Mouse (Mus musculus) liver, embryonic 12.5 days (tissue): ENCODE results near the gene Sec22b. TPM values are rescaled to one million over a fixed set of nuclear protein-coding genes. Genes with fewer than 3 reads are reported as not detected.

Source experiments
- ATAC-seq: fragments of 200-750 bp; cut with Nextera tagmentation; 2 replicates; pipeline ENCODE4 v1.8.0; 2017; ENCODE audit warnings: moderate number of reproducible peaks, mild to moderate bottlenecking, moderate library complexity
- H3K27ac ChIP-seq: fragments of 300-500 bp; sonication (generic); 2 replicates; pipeline ENCODE4 v1.5.1; 2016; ENCODE audit warnings: mild to moderate bottlenecking
- H3K27me3 ChIP-seq: fragments of 300-500 bp; sonication (generic); replicated peaks from 2 replicates; pipeline ENCODE4 v1.6.1; 2016; ENCODE audit warnings: mild to moderate bottlenecking, moderate library complexity
- H3K36me3 ChIP-seq: fragments of 300-500 bp; sonication (generic); 2 replicates; pipeline ENCODE4 v1.6.1; 2016; ENCODE audit warnings: mild to moderate bottlenecking, moderate library complexity
- H3K4me1 ChIP-seq: fragments of 300-500 bp; sonication (generic); 2 replicates; pipeline ENCODE4 v1.6.1; 2016
- H3K4me2 ChIP-seq: fragments of 300-500 bp; sonication (generic); 2 replicates; pipeline ENCODE4 v1.6.1; 2016; ENCODE audit warnings: mild to moderate bottlenecking, moderate library complexity
- H3K4me3 ChIP-seq: fragments of 300-500 bp; sonication (generic); 2 replicates; pipeline ENCODE4 v1.5.1; 2016; ENCODE audit warnings: mild to moderate bottlenecking, moderate library complexity
- H3K9ac ChIP-seq: fragments of 300-500 bp; sonication (generic); 2 replicates; pipeline ENCODE4 v1.6.1; 2016; ENCODE audit warnings: mild to moderate bottlenecking, moderate library complexity
- H3K9me3 ChIP-seq: fragments of 300-500 bp; sonication (generic); replicated peaks from 2 replicates; pipeline ENCODE4 v1.6.1; 2016; ENCODE audit warnings: mild to moderate bottlenecking, moderate library complexity
- WGBS: fragments of 180-500 bp; shearing (Covaris S2); methylation state at CpG from one replicate; pipeline ENCODE4 v1.1.7; 2016; ENCODE audit not compliant: insufficient replicate concordance; 5-methylcytosine and 5-hydroxymethylcytosine counted together
- polyA plus RNA-seq: library from polyadenylated mRNA; unstranded; fragments of >200 nt; fragmentation: Nextera tagmentation; extraction: Ambion mirVana; gene quantifications from 2 replicates; pipeline ENCODE4 v1.2.1, GENCODE M21; 2016

The Sec22b gene
- polyA plus RNA-seq, 1 experiment from 2014 or later, result 69.2 TPM

GRCm38 (mm10) chr3:97944462-97944861, 43.5 kb downstream of the Sec22b start:
- Histone ChIP-seq H3K4me1 (peaks cover 53% of the 10 kb centered on the region), H3K36me3 (no peaks in the 10 kb centered on the region), H3K4me2 (no peak overlapping the region), H3K9me3 (no peaks in the 10 kb centered on the region), H3K9ac (no peak overlapping the region), H3K27me3 (no peaks in the 10 kb centered on the region), H3K27ac (no peak overlapping the region), H3K4me3 (no peak overlapping the region)
- no peak for ATAC-seq
- WGBS, result 73% methylated on average over 5 of the region's 5 CpGs

GRCm38 (mm10) chr3:97946439-97946838, 45.4 kb downstream of the Sec22b start:
- H3K9me3 ChIP-seq, result no peaks in the 10 kb centered on the region
- WGBS, result 30% methylated on average over 4 of the region's 4 CpGs
- ATAC-seq, result no peak

DNA sequence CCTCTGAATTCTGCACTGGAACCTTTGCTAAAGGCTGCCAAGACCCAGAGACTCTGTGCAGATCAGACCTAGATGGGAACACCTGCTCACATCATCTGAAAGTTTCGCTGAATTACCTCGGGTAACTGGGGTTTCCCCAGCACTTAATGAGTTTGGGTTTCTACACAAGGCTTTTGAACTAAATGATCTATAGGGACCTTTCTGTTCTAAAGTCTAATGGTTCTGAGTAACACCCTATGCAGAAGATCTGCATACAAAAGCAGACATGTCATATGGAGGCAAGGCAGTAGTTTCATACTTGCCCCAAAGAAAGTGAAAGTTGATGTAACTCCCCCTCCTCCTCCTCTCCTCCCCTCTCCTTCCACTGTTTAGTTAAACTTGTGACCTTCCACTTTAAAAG, 47.5 kb downstream of the Sec22b start:
- no peaks in the 10 kb centered on the region for H3K36me3 ChIP-seq
- no peaks in the 10 kb centered on the region for H3K27me3 ChIP-seq
- H3K4me1 ChIP-seq, result peaks cover 23% of the 10 kb centered on the region
- no peaks in the 10 kb centered on the region for H3K9me3 ChIP-seq
- no peak overlapping the region for H3K4me3 ChIP-seq
- ATAC-seq, result no peak
- H3K9ac ChIP-seq, result no peak overlapping the region
- 73% methylated on average over 2 of the region's 2 CpGs for WGBS
- H3K4me2 ChIP-seq, result no peak overlapping the region
- no peak overlapping the region for H3K27ac ChIP-seq

More at GRCm38 (mm10) chr3:97946439-97946838, 45.4 kb downstream of the Sec22b start:
- Histone ChIP-seq H3K4me1 (peaks cover 41% of the 10 kb centered on the region), H3K9ac (no peak overlapping the region), H3K27me3 (no peaks in the 10 kb centered on the region), H3K4me2 (no peak overlapping the region), H3K36me3 (no peaks in the 10 kb centered on the region), H3K4me3 (no peak overlapping the region), H3K27ac (no peak overlapping the region)

GRCm38 (mm10) chr3:97949946-97950345, 49.0 kb downstream of the Sec22b start:
- 28% methylated on average over 5 of the region's 5 CpGs for WGBS
- Histone ChIP-seq H3K4me2 (no peak overlapping the region), H3K36me3 (no peaks in the 10 kb centered on the region), H3K4me3 (no peak overlapping the region), H3K27me3 (no peaks in the 10 kb centered on the region), H3K4me1 (peaks cover 23% of the 10 kb centered on the region), H3K9ac (no peak overlapping the region), H3K27ac (no peak overlapping the region), H3K9me3 (peaks cover 10% of the 10 kb centered on the region; the same call in 1 of the 2 replicates)
- no peak for ATAC-seq

DNA sequence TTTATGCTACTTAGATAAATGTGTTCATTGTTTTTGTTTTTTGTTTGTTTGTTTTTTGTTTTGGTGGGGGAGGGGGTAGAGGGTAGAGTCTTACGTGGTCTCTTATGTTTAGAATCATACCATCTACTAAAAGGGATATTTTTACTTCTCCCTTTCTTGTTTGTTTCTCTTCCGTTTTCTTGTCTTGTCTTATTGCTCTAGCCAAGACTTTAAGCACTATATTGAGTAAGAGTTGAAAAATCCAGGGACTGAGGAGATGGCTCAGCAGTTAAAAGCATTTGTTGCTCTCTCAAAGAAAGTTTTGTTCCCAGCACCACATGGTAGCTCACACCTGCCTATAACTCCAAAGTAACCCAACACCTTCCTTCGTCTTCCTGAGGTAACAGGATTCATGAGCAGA, 50.1 kb downstream of the Sec22b start:
- H3K36me3 ChIP-seq, result no peaks in the 10 kb centered on the region
- 67% methylated on average over 3 of the region's 3 CpGs for WGBS
- H3K4me1 ChIP-seq, result peaks cover 23% of the 10 kb centered on the region
- H3K4me3 ChIP-seq, result no peak overlapping the region
- ATAC-seq, result no peak
- H3K4me2 ChIP-seq, result no peak overlapping the region
- H3K9me3 ChIP-seq, result peaks cover 11% of the 10 kb centered on the region; the same call in 1 of the 2 replicates
- H3K9ac ChIP-seq, result no peak overlapping the region
- no peaks in the 10 kb centered on the region for H3K27me3 ChIP-seq
- no peak overlapping the region for H3K27ac ChIP-seq

GRCm38 (mm10) chr3:97953196-97953595, 52.2 kb downstream of the Sec22b start:
- no peak for ATAC-seq
- H3K4me3 ChIP-seq, result no peak overlapping the region
- 0 out of 2 replicates have a peak, but pooled peaks cover 7% of the 10 kb centered on the region for H3K27me3 ChIP-seq
- no peak overlapping the region for H3K9ac ChIP-seq
- no peaks in the 10 kb centered on the region for H3K36me3 ChIP-seq
- 80% methylated on average over 2 of the region's 2 CpGs for WGBS
- H3K4me2 ChIP-seq, result no peak overlapping the region
- 0 out of 2 replicates have a peak, but pooled peaks cover 10% of the 10 kb centered on the region for H3K4me1 ChIP-seq
- H3K27ac ChIP-seq, result no peak overlapping the region
- H3K9me3 ChIP-seq, result peaks cover 11% of the 10 kb centered on the region; the same call in 1 of the 2 replicates

GRCm38 (mm10) chr3:97956322-97956721, 55.3 kb downstream of the Sec22b start:
- Histone ChIP-seq H3K27me3 (0 out of 2 replicates have a peak, but pooled peaks cover 7% of the 10 kb centered on the region), H3K9me3 (peaks cover 11% of the 10 kb centered on the region; the same call in 1 of the 2 replicates), H3K4me3 (no peak overlapping the region), H3K4me1 (no peaks in the 10 kb centered on the region), H3K4me2 (no peak overlapping the region), H3K9ac (no peak overlapping the region), H3K36me3 (no peaks in the 10 kb centered on the region), H3K27ac (no peak overlapping the region)
- 51% methylated on average over 6 of the region's 6 CpGs for WGBS
- ATAC-seq, result no peak

DNA sequence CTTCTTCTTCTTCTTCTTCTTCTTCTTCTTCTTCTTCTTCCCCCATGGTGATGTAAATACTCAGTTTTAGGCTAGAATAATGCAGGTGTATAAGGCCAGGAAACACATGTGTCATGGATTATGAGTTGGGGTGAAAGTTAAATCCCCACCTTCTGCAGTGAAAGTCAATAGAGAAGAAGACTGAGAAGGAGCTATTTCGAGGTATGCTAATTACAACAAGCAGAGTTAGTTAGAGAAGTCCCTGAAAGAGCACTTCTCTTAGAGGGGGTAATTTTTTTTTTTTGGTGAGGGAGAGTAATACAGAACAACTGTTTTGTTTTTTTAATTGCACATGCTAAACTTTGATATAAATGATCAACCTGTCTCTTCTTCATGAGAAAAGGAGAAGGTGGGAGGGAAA, 55.9 kb downstream of the Sec22b start:
- H3K27ac ChIP-seq, result no peak overlapping the region
- WGBS, result 39% methylated on average over 1 of the region's 1 CpGs
- peaks cover 11% of the 10 kb centered on the region; the same call in 1 of the 2 replicates for H3K9me3 ChIP-seq
- H3K9ac ChIP-seq, result no peak overlapping the region
- H3K36me3 ChIP-seq, result no peaks in the 10 kb centered on the region
- H3K4me3 ChIP-seq, result no peak overlapping the region
- 0 out of 2 replicates have a peak, but pooled peaks cover 7% of the 10 kb centered on the region for H3K27me3 ChIP-seq
- H3K4me1 ChIP-seq, result no peaks in the 10 kb centered on the region
- H3K4me2 ChIP-seq, result no peak overlapping the region
- no peak for ATAC-seq

- ATAC-seq, result no peak
- Histone ChIP-seq H3K9me3 (no peaks in the 10 kb centered on the region), H3K4me3 (no peak overlapping the region), H3K4me1 (peaks cover 11% of the 10 kb centered on the region; the same call in 1 of the 2 replicates), H3K4me2 (no peak overlapping the region), H3K27me3 (0 out of 2 replicates have a peak, but pooled peaks cover 8% of the 10 kb centered on the region), H3K9ac (no peak overlapping the region), H3K36me3 (no peaks in the 10 kb centered on the region), H3K27ac (no peak overlapping the region)
- WGBS, result 58% methylated on average over 14 of the region's 14 CpGs
Measured at GRCm38 (mm10) chr3:97960783-97961594, 60.0 kb downstream of the Sec22b start.

DNA sequence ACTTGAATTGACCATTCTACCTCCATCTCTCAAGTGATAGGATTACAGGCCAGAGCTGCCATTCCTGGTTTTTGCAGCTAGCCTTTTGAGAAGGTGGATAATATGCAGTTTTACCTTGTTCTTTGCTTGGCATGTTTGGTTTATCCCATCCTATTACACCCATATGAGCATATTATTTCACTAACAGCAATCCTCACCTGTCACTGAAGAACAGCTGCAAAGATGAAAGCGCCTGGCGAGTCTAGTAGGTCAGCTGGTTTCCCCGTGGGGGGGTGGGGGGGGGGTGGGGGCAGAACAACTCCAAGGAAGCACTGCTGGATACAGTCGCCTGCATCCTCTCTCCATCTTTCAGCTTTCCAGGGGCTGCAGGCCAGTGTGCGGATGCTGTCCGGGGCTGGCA, 61.0 kb downstream of the Sec22b start:
- H3K4me3 ChIP-seq, result no peak overlapping the region
- H3K36me3 ChIP-seq, result no peaks in the 10 kb centered on the region
- no peak overlapping the region for H3K27ac ChIP-seq
- peaks cover 11% of the 10 kb centered on the region; the same call in 1 of the 2 replicates for H3K4me1 ChIP-seq
- no peak overlapping the region for H3K4me2 ChIP-seq
- H3K9me3 ChIP-seq, result no peaks in the 10 kb centered on the region
- ATAC-seq, result no peak
- 0 out of 2 replicates have a peak, but pooled peaks cover 11% of the 10 kb centered on the region for H3K27me3 ChIP-seq
- no peak overlapping the region for H3K9ac ChIP-seq
- whole genome bisulfite sequencing, result 67% methylated on average over 6 of the region's 6 CpGs

- Histone ChIP-seq H3K4me1 (peaks cover 33% of the 10 kb centered on the region), H3K27ac (no peak overlapping the region), H3K4me3 (no peak overlapping the region), H3K36me3 (no peaks in the 10 kb centered on the region), H3K9ac (no peak overlapping the region), H3K27me3 (0 out of 2 replicates have a peak, but pooled peaks cover 4% of the 10 kb centered on the region), H3K9me3 (no peaks in the 10 kb centered on the region), H3K4me2 (no peak overlapping the region)
- ATAC-seq, result no peak
- 63% methylated on average over 14 of the region's 14 CpGs for WGBS
Measured at GRCm38 (mm10) chr3:97964878-97965353, 63.9 kb downstream of the Sec22b start.

- WGBS, result 30% methylated on average over 2 of the region's 2 CpGs
- Histone ChIP-seq H3K4me3 (no peak overlapping the region), H3K9ac (no peak overlapping the region), H3K4me1 (peaks cover 44% of the 10 kb centered on the region), H3K4me2 (no peak overlapping the region), H3K27ac (no peak overlapping the region), H3K27me3 (peaks cover 22% of the 10 kb centered on the region; the same call in 1 of the 2 replicates), H3K36me3 (no peaks in the 10 kb centered on the region), H3K9me3 (no peaks in the 10 kb centered on the region)
- ATAC-seq, result 0 out of 2 replicates have a peak, but pooled peaks have one; percentile 41
Measured at GRCm38 (mm10) chr3:97967627-97968026, 66.6 kb downstream of the Sec22b start.
